Mouse (Mus musculus) cerebellum, adult 2 months (tissue): Measurements from ENCODE around the gene Rhbdd3. TPM values are rescaled to one million over a fixed set of nuclear protein-coding genes. Genes with fewer than 3 reads are reported as not detected.

Experiments
- DNase-seq, 2 experiments: peaks; one replicate each; pipeline ENCODE4 v3.0.0; 2021
- H3K27ac ChIP-seq: fragments of 200-500 bp; 2 replicates; pipeline ENCODE4 v1.5.1; 2012; ENCODE audit warnings: low read length, control low read depth, inconsistent platforms; ENCODE audit not compliant: insufficient read depth
- H3K27me3 ChIP-seq: fragments of 200-500 bp; 2 replicates; pipeline ENCODE4 v1.6.1; 2012; ENCODE audit warnings: inconsistent platforms, mild to moderate bottlenecking, low read length, moderate library complexity; ENCODE audit not compliant: control insufficient read depth, insufficient read depth
- H3K4me1 ChIP-seq: fragments of 200-500 bp; 2 replicates; pipeline ENCODE4 v1.6.1; 2011; ENCODE audit warnings: low read length; ENCODE audit not compliant: control insufficient read depth, insufficient read depth
- H3K4me3 ChIP-seq: fragments of 200-500 bp; replicated peaks from 2 replicates; pipeline ENCODE3; 2011; ENCODE audit warnings: mild to moderate bottlenecking, low read depth, low read length, control low read depth; ENCODE audit not compliant: insufficient read depth
- CTCF ChIP-seq: fragments of 200-500 bp; IDR thresholded peaks from 2 replicates; pipeline ENCODE4 v1.5.1; 2011; ENCODE audit warnings: low read depth, mild to moderate bottlenecking, control low read depth, low read length, moderate library complexity, borderline replicate concordance; ENCODE audit not compliant: insufficient read depth
- POLR2A ChIP-seq: fragments of 200-500 bp; IDR thresholded peaks from 2 replicates; pipeline ENCODE4 v1.6.1; 2011; ENCODE audit warnings: low read length, control low read depth, borderline replicate concordance; ENCODE audit not compliant: insufficient read depth
- WGBS: fragments of 180-500 bp; shearing (Covaris S2); methylation state at CpG from one replicate; pipeline ENCODE4 v1.1.7; 2018; 5-methylcytosine and 5-hydroxymethylcytosine counted together
- polyA plus RNA-seq: library from polyadenylated mRNA; depleted of rRNA; stranded (reverse); fragments of >200 nt; gene quantifications from 2 replicates; pipeline ENCODE4 v1.2.3, GENCODE M21; 2012; rRNA removed

Rhbdd3 gene
- polyA plus RNA-seq, 1 experiment, result 29.5 TPM

- Histone ChIP-seq H3K27me3 (no peaks in the 10 kb centered on the region; the same call in 1 of the 2 replicates), H3K4me1 (peaks cover 28% of the 10 kb centered on the region), H3K27ac (no peak within 1 kb of the TSS), H3K4me3 (peak within 1 kb of the TSS; percentile 39)
- DNase-seq, result no peak
- 4% methylated on average over 52 of the region's 53 CpGs for WGBS
- no peak for TF ChIP-seq POLR2A
- no peak for TF ChIP-seq CTCF
These were observed 53.1 kb downstream of the Rhbdd3 start, which contains the start of gene Emid1 for GRCm38 (mm10) chr11:5151680-5152337. Gene Emid1, minus strand, starts transcription at chr11:5152257.

DNA sequence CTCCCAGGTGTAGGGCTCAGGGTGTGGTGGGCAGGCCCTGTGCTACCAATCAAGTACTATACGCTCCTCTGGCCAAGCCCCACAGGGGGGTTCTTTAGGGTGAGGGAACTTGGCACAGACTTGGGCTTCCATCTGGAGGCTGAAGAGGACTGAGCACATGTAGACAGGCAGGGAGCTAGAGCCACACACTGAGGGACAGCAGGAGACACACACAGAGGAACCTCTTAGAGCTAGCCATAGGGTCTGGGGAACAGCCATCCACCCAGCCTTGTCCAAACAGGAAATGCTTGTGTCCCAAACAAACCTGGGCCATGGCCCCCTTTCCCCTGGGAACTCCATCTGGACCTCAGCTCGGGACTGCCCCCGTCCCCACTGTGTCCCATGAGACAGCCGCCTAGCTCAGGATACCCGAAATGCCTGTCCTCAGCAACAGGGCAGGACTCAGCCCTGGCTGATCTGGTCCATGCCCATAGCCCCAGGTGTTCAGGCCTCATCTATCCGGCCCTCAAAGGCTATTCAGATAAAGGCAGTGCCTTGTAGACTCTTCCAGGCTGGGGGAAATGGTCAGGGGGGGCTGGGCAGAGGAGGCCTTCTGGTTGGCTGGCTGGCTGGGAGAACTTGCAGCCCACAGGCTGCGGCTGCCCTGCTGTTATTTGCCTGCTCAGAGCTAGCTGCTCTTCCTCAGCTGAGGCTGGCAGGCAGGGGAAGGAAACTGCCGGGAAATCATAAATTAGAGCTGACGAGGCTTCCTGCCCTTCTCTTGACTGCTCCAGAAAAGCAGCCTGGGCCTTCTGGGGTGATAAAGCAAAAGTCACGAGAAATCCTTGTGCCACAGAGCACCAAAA is 56.5 kb downstream of the Rhbdd3 start:
- H3K27me3 ChIP-seq, result no peaks in the 10 kb centered on the region; the same call in 1 of the 2 replicates
- 31% methylated on average over 10 of the region's 10 CpGs for WGBS
- H3K4me1 ChIP-seq, result peaks cover 31% of the 10 kb centered on the region
- peak; percentile 66 for DNase-seq
- no peak overlapping the region for H3K4me3 ChIP-seq
- no peak for TF ChIP-seq CTCF
- TF ChIP-seq POLR2A, result no peak
- H3K27ac ChIP-seq, result no peak overlapping the region

Other genes with a start within 250 kb of the Rhbdd3 start
- gene Nf2, start 249.4 kb upstream of the Rhbdd3 start, polyA plus RNA-seq, result 50.2 and 52.3 TPM in 2 replicates
- 70.4 and 75.9 TPM in 2 replicates for gene Nipsnap1, start 225.0 kb upstream of the Rhbdd3 start, polyA plus RNA-seq
- 49.6 and 56.8 TPM in 2 replicates for gene Thoc5, start 203.6 kb upstream of the Rhbdd3 start, polyA plus RNA-seq
- gene Nefh, start 150.9 kb upstream of the Rhbdd3 start, polyA plus RNA-seq, result 197 and 273 TPM in 2 replicates
- gene Ap1b1, start 112.1 kb upstream of the Rhbdd3 start, polyA plus RNA-seq, result 180 and 181 TPM in 2 replicates
- 2.3 and 2.9 TPM in 2 replicates for gene Rasl10a, start 40.8 kb upstream of the Rhbdd3 start, polyA plus RNA-seq
- 52.2 and 57.4 TPM in 2 replicates for gene Gas2l1, start 33.6 kb upstream of the Rhbdd3 start, polyA plus RNA-seq
- 412 and 449 TPM in 2 replicates for gene Ewsr1, start 340 bp downstream of the Rhbdd3 start, polyA plus RNA-seq
- gene Emid1, start 53.3 kb downstream of the Rhbdd3 start, polyA plus RNA-seq, result 13.3 and 18.7 TPM in 2 replicates
- 8.6 and 9.9 TPM in 2 replicates for gene Kremen1, start 162.6 kb downstream of the Rhbdd3 start, polyA plus RNA-seq